Mouse (Mus musculus) ES-E14 (cell line): ENCODE measurements at regions not wholly inside any gene's neighbourhood (a gene's known extent, or its start where the extent isn't known, plus 50 kb on each side); places are given as distances from the start of the nearest gene placed in this dataset.

ENCODE experiments used
- CHD2 ChIP-seq: IDR thresholded peaks from 2 replicates; pipeline ENCODE4 v1.6.1; 2014; ENCODE audit warnings: mild to moderate bottlenecking, low read depth, low read length, inconsistent platforms
- HCFC1 ChIP-seq: IDR thresholded peaks from 2 replicates; pipeline ENCODE4 v1.6.1; 2012; ENCODE audit warnings: low read length, inconsistent platforms, borderline replicate concordance; ENCODE audit not compliant: insufficient read depth
- MAFK ChIP-seq: IDR thresholded peaks from 2 replicates; pipeline ENCODE4 v1.6.1; 2014; ENCODE audit warnings: mild to moderate bottlenecking, low read depth, low read length, inconsistent platforms; ENCODE audit not compliant: insufficient read depth
- ZC3H11A ChIP-seq: IDR thresholded peaks from 2 replicates; pipeline ENCODE4 v1.6.1; 2012; ENCODE audit warnings: low read depth, mild to moderate bottlenecking, inconsistent platforms, low read length, borderline replicate concordance
- ZNF384 ChIP-seq: IDR thresholded peaks from 2 replicates; pipeline ENCODE4 v1.6.1; 2012; ENCODE audit warnings: low read depth, low read length, inconsistent platforms

GRCm38 (mm10) chr14:48900201-48900600, 165.7 kb upstream of the Ap5m1 start:
- TF ChIP-seq ZNF384 (no peak), ZC3H11A (no peak), MAFK (no peak), HCFC1 (no peak), CHD2 (no peak)
